Mouse (Mus musculus) liver, adult 2 months (tissue): ENCODE data around the gene Acot6. TPM values are rescaled to one million over a fixed set of nuclear protein-coding genes. Genes with fewer than 3 reads are reported as not detected.
A peak's percentile ranks its signal among the peaks of the same experiment; 100 is the strongest.

Source experiments
- DNase-seq: peaks from one replicate; pipeline ENCODE4 v3.0.0-alpha.2; 2011; ENCODE audit warnings: low read depth, low spot score; ENCODE audit errors: extremely low read depth
- H3K27ac ChIP-seq: fragments of 200-500 bp; replicated peaks from 2 replicates; pipeline ENCODE4 v1.5.1; 2012; ENCODE audit warnings: low read depth, mild to moderate bottlenecking, control low read depth, inconsistent platforms, low read length; ENCODE audit not compliant: insufficient read depth
- H3K27me3 ChIP-seq: fragments of 200-500 bp; 2 replicates; pipeline ENCODE4 v1.6.1; 2012; ENCODE audit warnings: mild to moderate bottlenecking, moderate library complexity, low read length, inconsistent platforms; ENCODE audit not compliant: control insufficient read depth, insufficient read depth
- H3K36me3 ChIP-seq: fragments of 200-500 bp; 2 replicates; pipeline ENCODE4 v1.6.1; 2012; ENCODE audit warnings: low read length, inconsistent platforms; ENCODE audit not compliant: control insufficient read depth, insufficient read depth
- H3K4me1 ChIP-seq: fragments of 200-500 bp; 2 replicates; pipeline ENCODE4 v1.6.1; 2011; ENCODE audit warnings: low read length; ENCODE audit not compliant: control insufficient read depth, insufficient read depth
- H3K4me3 ChIP-seq: fragments of 200-500 bp; 2 replicates; pipeline ENCODE4 v1.5.1; 2011; ENCODE audit warnings: low read depth, mild to moderate bottlenecking, control low read depth, low read length, moderate library complexity; ENCODE audit not compliant: insufficient read depth
- H3K79me2 ChIP-seq: fragments of 200-500 bp; 2 replicates; pipeline ENCODE4 v1.6.1; 2012; ENCODE audit warnings: inconsistent platforms, mild to moderate bottlenecking, low read length, moderate library complexity; ENCODE audit not compliant: control insufficient read depth, insufficient read depth
- H3K9ac ChIP-seq: fragments of 200-500 bp; 2 replicates; pipeline ENCODE4 v1.6.1; 2012; ENCODE audit warnings: low read depth, mild to moderate bottlenecking, control low read depth, inconsistent platforms, low read length
- CTCF ChIP-seq: fragments of 200-500 bp; IDR thresholded peaks from 2 replicates; pipeline ENCODE4 v1.5.1; 2011; ENCODE audit warnings: low read depth, low read length, control low read depth
- POLR2A ChIP-seq: fragments of 200-500 bp; IDR thresholded peaks from 2 replicates; pipeline ENCODE4 v1.6.1; 2011; ENCODE audit warnings: low read length, control low read depth; ENCODE audit not compliant: insufficient read depth; ENCODE audit errors: extremely low read depth
- WGBS: fragments of 180-500 bp; shearing (Covaris S2); methylation state at CpG from one replicate; pipeline ENCODE4 v1.1.7; 2018; 5-methylcytosine and 5-hydroxymethylcytosine counted together
- polyA plus RNA-seq: library from polyadenylated mRNA; depleted of rRNA; stranded (reverse); fragments of >200 nt; gene quantifications from 2 replicates; pipeline ENCODE4 v1.2.3, GENCODE M21; 2012
- total RNA-seq: library from RNA; depleted of rRNA; stranded (reverse); fragments of >200 nt; gene quantifications from 2 replicates; pipeline ENCODE4 v1.2.3, GENCODE M21; 2014

Gene Acot6
- total and polyA plus RNA-seq, 2 experiments = 0.74 to 0.97 TPM

DNA sequence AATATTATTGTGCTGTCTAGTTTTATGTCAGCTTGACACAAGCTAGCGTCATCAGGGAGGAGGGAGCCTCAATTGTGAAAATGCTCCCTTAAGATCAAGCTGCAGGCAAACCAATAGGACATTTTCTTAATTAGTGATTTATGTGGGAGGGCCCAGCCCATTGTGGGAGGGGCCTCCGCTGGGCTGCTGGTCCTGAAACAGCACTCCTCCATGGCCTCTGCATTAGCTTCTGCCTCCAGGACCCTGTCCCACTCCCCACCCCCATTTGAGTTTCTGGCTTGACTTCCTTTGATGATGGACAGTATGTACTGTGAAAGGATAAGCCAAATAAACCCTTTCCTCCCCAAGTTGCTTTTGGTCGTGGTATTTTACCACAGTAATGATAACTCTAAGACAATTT, 6.6 kb downstream of the Acot6 start:
- no peaks in the 10 kb centered on the region for H3K4me1 ChIP-seq
- H3K79me2 ChIP-seq = no peaks in the 10 kb centered on the region
- DNase-seq = no peak
- no peak overlapping the region for H3K27ac ChIP-seq
- no peaks in the 10 kb centered on the region for H3K27me3 ChIP-seq
- H3K9ac ChIP-seq = no peak overlapping the region
- TF ChIP-seq CTCF = no peak
- no peak for TF ChIP-seq POLR2A
- no peaks in the 10 kb centered on the region for H3K36me3 ChIP-seq
- H3K4me3 ChIP-seq = no peak overlapping the region
- 90% methylated on average over 3 of the region's 3 CpGs for WGBS

GRCm38 (mm10) chr12:84107692-84108091, 7.2 kb downstream of the Acot6 start:
- Histone ChIP-seq H3K27ac (no peak overlapping the region), H3K27me3 (no peaks in the 10 kb centered on the region), H3K79me2 (no peaks in the 10 kb centered on the region), H3K9ac (no peak overlapping the region), H3K36me3 (no peaks in the 10 kb centered on the region), H3K4me1 (no peaks in the 10 kb centered on the region), H3K4me3 (no peak overlapping the region)
- TF ChIP-seq POLR2A (no peak), CTCF (no peak)
- DNase-seq = no peak
- 82% methylated on average over 1 of the region's 1 CpGs for WGBS

DNA sequence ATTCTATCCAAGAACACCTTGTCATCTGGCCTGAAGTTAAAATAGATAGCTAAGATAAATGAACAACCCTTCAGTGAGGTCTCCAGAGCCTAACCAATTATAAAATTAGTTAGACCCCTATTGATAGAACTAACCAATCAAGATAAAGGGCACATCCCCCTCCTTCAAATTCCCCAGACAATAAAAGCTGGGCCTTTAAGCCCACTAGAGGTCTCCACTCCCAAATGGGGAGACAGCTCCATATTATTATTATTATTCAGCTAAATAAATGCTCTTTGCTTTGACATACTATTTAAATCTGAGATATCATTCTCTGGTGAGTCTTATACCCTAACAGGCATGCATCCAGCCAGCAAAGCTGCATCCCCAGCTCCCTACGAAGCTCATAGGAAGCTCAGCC, 9.5 kb downstream of the Acot6 start:
- H3K4me1 ChIP-seq = peaks cover 2% of the 10 kb centered on the region; the same call in 1 of the 2 replicates
- WGBS = 97% methylated on average over 1 of the region's 1 CpGs
- no peak overlapping the region for H3K27ac ChIP-seq
- DNase-seq = no peak
- no peaks in the 10 kb centered on the region for H3K27me3 ChIP-seq
- TF ChIP-seq CTCF (no peak), POLR2A (no peak)
- no peaks in the 10 kb centered on the region for H3K36me3 ChIP-seq
- no peaks in the 10 kb centered on the region for H3K79me2 ChIP-seq
- H3K9ac ChIP-seq = no peak overlapping the region
- H3K4me3 ChIP-seq = no peak overlapping the region

DNA sequence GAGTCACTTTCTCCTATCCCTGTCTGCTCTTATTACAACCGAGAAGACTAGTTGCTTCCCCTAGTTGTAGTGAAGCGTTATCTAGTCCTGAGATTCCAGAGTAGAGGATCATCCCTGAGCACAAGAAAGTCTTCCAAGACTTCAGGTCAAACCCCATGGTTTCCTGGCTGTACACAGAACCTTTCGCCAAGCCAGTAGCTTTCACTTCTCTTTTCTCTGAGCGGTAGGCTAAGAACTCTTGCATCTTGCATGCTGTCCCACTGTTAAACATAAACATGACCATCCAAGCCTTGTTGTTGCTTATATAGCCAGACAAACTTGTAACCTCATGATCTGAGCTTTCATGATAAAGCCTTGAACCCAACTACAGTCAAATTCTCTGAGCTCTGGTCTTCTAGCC, 10.4 kb downstream of the Acot6 start:
- no peak for TF ChIP-seq CTCF
- no peak for TF ChIP-seq POLR2A
- 91% methylated on average over 4 of the region's 4 CpGs for WGBS
- H3K36me3 ChIP-seq = no peaks in the 10 kb centered on the region
- H3K27ac ChIP-seq = no peak overlapping the region
- no peak overlapping the region for H3K4me3 ChIP-seq
- no peak overlapping the region for H3K9ac ChIP-seq
- no peaks in the 10 kb centered on the region for H3K79me2 ChIP-seq
- no peak for DNase-seq
- H3K27me3 ChIP-seq = no peaks in the 10 kb centered on the region
- H3K4me1 ChIP-seq = peaks cover 2% of the 10 kb centered on the region; the same call in 1 of the 2 replicates

DNA sequence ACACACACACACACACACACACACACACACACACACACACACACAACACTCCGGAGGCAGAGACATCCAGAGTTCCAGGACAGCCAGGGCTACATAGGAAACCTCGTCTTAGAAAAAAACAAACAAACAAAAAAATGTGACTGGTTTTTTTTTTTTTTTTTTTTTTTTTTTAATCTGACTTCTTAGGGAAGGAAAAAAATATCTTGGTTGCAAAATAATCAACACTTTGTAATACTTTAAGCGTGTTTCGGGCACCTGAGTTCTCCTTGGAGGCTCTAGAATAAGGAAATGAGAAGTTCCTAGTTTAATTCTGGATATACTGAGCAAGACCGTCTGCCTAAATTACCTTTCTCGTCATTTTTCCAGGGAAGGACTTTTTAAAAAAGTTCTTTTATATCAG, 13.2 kb downstream of the Acot6 start:
- no peak for DNase-seq
- no peak overlapping the region for H3K9ac ChIP-seq
- H3K36me3 ChIP-seq = no peaks in the 10 kb centered on the region
- 31% methylated on average over 6 of the region's 6 CpGs for WGBS
- H3K4me3 ChIP-seq = no peak overlapping the region
- H3K27me3 ChIP-seq = no peaks in the 10 kb centered on the region
- H3K27ac ChIP-seq = no peak overlapping the region
- peaks cover 2% of the 10 kb centered on the region; the same call in 1 of the 2 replicates for H3K4me1 ChIP-seq
- TF ChIP-seq CTCF (no peak), POLR2A (no peak)
- H3K79me2 ChIP-seq = no peaks in the 10 kb centered on the region

DNA sequence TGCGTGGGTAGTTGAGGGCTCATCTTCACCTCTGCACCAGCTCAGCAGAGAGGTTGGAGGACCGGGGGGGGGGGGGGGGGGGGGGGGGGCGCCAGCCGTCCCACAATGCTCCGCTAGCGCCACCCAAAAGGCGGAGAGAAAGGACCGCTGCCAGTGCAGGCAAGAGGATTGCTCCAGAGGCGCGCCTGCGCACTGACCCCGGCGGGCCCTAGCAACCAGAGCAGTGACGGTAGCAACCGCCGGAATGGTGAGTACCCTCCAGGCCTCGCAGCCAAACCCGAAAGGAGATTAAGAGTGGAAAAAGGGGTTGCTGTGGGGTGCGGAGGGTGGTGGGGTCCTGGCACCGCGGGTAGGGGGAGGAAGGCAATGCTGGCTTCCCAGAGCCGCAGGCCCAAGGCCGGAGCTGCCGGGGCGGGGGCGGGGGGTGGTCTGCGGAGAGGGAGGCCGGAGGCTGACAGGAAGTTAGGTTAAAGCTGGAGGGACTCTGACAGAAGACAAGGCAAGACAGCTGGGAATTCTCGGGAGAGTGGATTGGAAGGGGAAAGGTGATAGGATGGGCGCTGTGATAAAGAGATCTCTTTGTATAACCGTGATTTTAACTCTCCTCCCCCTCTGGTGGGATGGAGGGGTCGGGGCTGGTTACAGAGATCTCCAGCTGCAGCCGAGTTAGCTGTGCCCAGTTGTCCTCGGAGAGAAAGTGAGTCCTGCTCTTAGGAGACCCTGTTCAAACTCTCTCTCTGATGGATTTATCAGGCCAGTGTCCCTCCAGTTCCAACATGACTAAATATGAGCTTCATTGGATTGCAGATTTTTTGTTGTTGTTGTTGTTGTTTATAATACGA, 13.9 kb downstream of the Acot6 start, which contains the start of gene Dnal1:
Dnal1 (plus strand) TSS at position 214 of the 842 bp plus-strand sequence.
- WGBS = 4% methylated on average over 32 of the region's 35 CpGs
- H3K79me2 ChIP-seq = no peaks in the 10 kb centered on the region
- no peak within 1 kb of the TSS for H3K27ac ChIP-seq
- H3K9ac ChIP-seq = peak within 1 kb of the TSS; percentile 61
- DNase-seq = peak; percentile 75
- H3K4me1 ChIP-seq = peaks cover 2% of the 10 kb centered on the region; the same call in 1 of the 2 replicates
- no peaks in the 10 kb centered on the region for H3K27me3 ChIP-seq
- peak within 1 kb of the TSS; percentile 75 for H3K4me3 ChIP-seq
- TF ChIP-seq POLR2A (no peak), CTCF (no peak)
- H3K36me3 ChIP-seq = no peaks in the 10 kb centered on the region
